Mouse (Mus musculus) hindbrain, embryonic 13.5 days (tissue): ENCODE measurements around the gene Gm10300. TPM values are rescaled to one million over a fixed set of nuclear protein-coding genes. Genes with fewer than 3 reads are reported as not detected.

Experiments
- ATAC-seq: fragments of 200-750 bp; cut with Nextera tagmentation; 2 replicates; pipeline ENCODE4 v1.8.0; 2017; ENCODE audit warnings: moderate TSS enrichment; ENCODE audit not compliant: low FRiP score
- H3K27ac ChIP-seq: fragments of 300-500 bp; sonication (generic); 2 replicates; pipeline ENCODE4 v1.5.1; 2015; ENCODE audit warnings: inconsistent platforms, mild to moderate bottlenecking, moderate library complexity
- H3K27me3 ChIP-seq: fragments of 300-500 bp; sonication (generic); 2 replicates; pipeline ENCODE4 v1.6.1; 2015; ENCODE audit warnings: mild to moderate bottlenecking, inconsistent platforms
- H3K36me3 ChIP-seq: fragments of 300-500 bp; sonication (generic); 2 replicates; pipeline ENCODE4 v1.6.1; 2015; ENCODE audit warnings: mild to moderate bottlenecking, inconsistent platforms
- H3K4me1 ChIP-seq: fragments of 300-500 bp; sonication (generic); replicated peaks from 2 replicates; pipeline ENCODE4 v1.6.1; 2015; ENCODE audit warnings: inconsistent platforms
- H3K4me2 ChIP-seq: fragments of 300-500 bp; sonication (generic); 2 replicates; pipeline ENCODE4 v1.6.1; 2015; ENCODE audit warnings: inconsistent platforms, mild to moderate bottlenecking, moderate library complexity
- H3K4me3 ChIP-seq: fragments of 300-500 bp; sonication (generic); 2 replicates; pipeline ENCODE4 v1.5.1; 2015; ENCODE audit warnings: mild to moderate bottlenecking, inconsistent platforms
- H3K9ac ChIP-seq: fragments of 300-500 bp; sonication (generic); 2 replicates; pipeline ENCODE4 v1.6.1; 2015; ENCODE audit warnings: mild to moderate bottlenecking, inconsistent platforms
- H3K9me3 ChIP-seq: fragments of 300-500 bp; sonication (generic); 2 replicates; pipeline ENCODE4 v1.6.1; 2016; ENCODE audit warnings: inconsistent platforms
- WGBS: fragments of 180-500 bp; shearing (Covaris S2); methylation state at CpG from one replicate; pipeline ENCODE4 v1.1.7; 2015; 5-methylcytosine and 5-hydroxymethylcytosine counted together
- polyA plus RNA-seq: library from polyadenylated mRNA; unstranded; fragments of >200 nt; fragmentation: Nextera tagmentation; extraction: Ambion mirVana; gene quantifications from 2 replicates; pipeline ENCODE4 v1.2.1, GENCODE M21; 2015

Gene Gm10300
- polyA plus RNA-seq, 1 experiment from 2014 or later: not detected

DNA sequence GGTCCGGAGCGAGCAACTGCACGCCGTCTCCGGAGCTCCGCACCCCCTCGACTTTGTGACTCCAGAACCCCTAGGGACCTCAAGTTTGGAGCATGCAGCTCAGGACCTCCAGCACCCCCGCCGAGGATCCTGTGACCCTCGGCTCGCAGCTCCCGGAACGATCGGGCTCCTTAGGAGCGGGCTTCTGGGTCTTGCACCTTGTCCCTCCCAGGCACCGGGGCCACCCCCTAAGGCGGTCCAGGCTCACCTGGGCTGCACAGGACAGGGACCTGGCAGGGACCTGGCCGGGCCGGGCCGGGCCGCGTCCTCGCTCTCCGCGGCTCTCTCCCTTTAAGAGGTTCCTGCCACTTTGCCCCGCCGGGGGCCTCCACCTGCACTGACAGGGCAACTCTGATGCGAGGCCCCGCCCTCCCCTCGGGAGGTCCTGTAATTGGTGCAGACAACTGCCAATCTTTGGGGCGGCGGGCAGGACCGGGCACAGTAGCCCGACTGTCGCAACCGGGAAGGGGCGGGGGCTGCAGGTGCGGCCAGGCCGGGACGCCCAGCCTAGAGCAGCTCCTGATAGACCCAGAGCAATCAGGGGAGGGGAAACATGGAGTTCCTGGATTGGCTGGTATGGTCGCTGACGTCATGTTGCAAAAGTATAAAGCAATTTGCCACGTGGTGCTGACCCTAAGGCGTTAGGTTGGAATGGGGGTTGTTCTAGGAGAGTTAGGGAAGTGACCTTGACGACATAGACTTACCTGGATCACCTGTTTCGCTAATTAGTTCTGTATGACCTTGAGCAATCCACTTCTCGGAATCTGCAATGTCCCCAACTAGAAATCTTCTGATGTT lies 654 bp downstream of the Gm10300 start, which contains the start of gene Epb41:
TSS of gene Epb41 (minus strand) at position 389 of the 837 bp plus-strand sequence.
- Histone ChIP-seq H3K9me3 (no peaks in the 10 kb centered on the region), H3K9ac (peak within 1 kb of the TSS; percentile 76), H3K27ac (no peak within 1 kb of the TSS), H3K36me3 (no peaks in the 10 kb centered on the region), H3K4me3 (peak within 1 kb of the TSS; percentile 54), H3K4me1 (peaks cover 13% of the 10 kb centered on the region), H3K27me3 (peaks cover 31% of the 10 kb centered on the region), H3K4me2 (peak within 1 kb of the TSS; percentile 100)
- 2% methylated on average over 47 of the region's 47 CpGs for WGBS
- peak; percentile 94 for ATAC-seq

- H3K4me2 ChIP-seq: peak overlapping the region; percentile 100
- no peak overlapping the region for H3K9ac ChIP-seq
- ATAC-seq: no peak
- H3K9me3 ChIP-seq: no peaks in the 10 kb centered on the region
- peaks cover 13% of the 10 kb centered on the region for H3K4me1 ChIP-seq
- H3K27me3 ChIP-seq: peaks cover 33% of the 10 kb centered on the region
- peak overlapping the region; percentile 54; the same call in 1 of the 2 replicates for H3K4me3 ChIP-seq
- 60% methylated on average over 1 of the region's 1 CpGs for WGBS
- no peak overlapping the region for H3K27ac ChIP-seq
- H3K36me3 ChIP-seq: no peaks in the 10 kb centered on the region
Observed at GRCm38 (mm10) chr4:132075796-132076195, 1.3 kb downstream of the Gm10300 start.

GRCm38 (mm10) chr4:132076480-132077405 lies 2.2 kb downstream of the Gm10300 start:
- H3K27ac ChIP-seq: no peak overlapping the region

GRCm38 (mm10) chr4:132077445-132077844 lies 2.9 kb downstream of the Gm10300 start:
- Histone ChIP-seq H3K4me1 (peaks cover 13% of the 10 kb centered on the region), H3K4me2 (no peak overlapping the region), H3K9ac (no peak overlapping the region), H3K27me3 (peaks cover 33% of the 10 kb centered on the region), H3K4me3 (no peak overlapping the region), H3K9me3 (no peaks in the 10 kb centered on the region), H3K27ac (no peak overlapping the region), H3K36me3 (no peaks in the 10 kb centered on the region)
- WGBS: 71% methylated on average over 7 of the region's 7 CpGs
- ATAC-seq: no peak

More at GRCm38 (mm10) chr4:132076480-132077405, 2.2 kb downstream of the Gm10300 start:
- Histone ChIP-seq H3K9ac (no peak overlapping the region), H3K4me3 (no peak overlapping the region), H3K4me2 (no peak overlapping the region), H3K4me1 (peaks cover 13% of the 10 kb centered on the region), H3K9me3 (no peaks in the 10 kb centered on the region), H3K27me3 (peaks cover 33% of the 10 kb centered on the region), H3K36me3 (no peaks in the 10 kb centered on the region)
- ATAC-seq: no peak
- WGBS: 34% methylated on average over 20 of the region's 20 CpGs

- no peak for ATAC-seq
- H3K9me3 ChIP-seq: no peaks in the 10 kb centered on the region
- no peak overlapping the region for H3K9ac ChIP-seq
- H3K4me3 ChIP-seq: no peak overlapping the region
- no peak overlapping the region for H3K4me2 ChIP-seq
- H3K27ac ChIP-seq: no peak overlapping the region
- H3K36me3 ChIP-seq: no peaks in the 10 kb centered on the region
- WGBS: 62% methylated on average over 7 of the region's 7 CpGs
- peaks cover 13% of the 10 kb centered on the region for H3K4me1 ChIP-seq
- H3K27me3 ChIP-seq: peaks cover 25% of the 10 kb centered on the region
Observed at GRCm38 (mm10) chr4:132078296-132078714, 3.8 kb downstream of the Gm10300 start.

DNA sequence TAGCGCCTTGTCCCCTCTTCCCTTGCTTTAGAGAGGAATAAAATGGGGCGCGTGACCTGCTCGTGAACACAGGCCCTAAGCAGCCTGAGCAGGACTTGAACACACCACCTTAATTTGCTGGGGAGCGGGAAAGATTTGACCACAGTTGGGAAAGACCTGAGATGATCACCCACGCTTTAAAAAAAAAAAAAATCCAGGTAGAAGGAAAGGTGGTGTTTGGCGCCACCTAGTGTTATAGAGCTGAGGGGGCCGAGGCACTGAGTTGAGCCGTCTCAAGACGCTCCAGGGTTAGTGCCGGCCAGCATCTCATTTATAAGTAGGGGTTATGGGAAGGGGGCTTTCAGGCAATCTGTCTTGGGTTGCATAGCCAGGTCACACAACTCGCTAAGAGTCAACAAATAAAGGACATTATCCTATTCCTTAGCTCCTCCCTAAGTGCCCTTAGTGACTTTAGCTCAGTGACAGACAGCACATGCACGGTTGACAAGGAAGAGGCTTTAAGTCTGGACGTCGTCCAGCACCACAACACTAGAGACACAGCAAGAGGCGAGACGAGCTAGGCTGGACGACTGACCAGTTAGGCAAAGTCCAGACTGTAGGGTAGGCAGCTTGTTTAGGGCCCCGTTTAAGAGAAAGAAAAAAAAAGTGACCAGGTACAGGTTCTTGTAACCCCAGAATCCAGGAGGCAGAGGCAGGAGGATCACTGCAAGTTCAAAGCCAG lies 5.2 kb downstream of the Gm10300 start:
- Histone ChIP-seq H3K4me1 (peaks cover 9% of the 10 kb centered on the region), H3K4me2 (no peak overlapping the region), H3K9ac (no peak overlapping the region), H3K27me3 (peaks cover 22% of the 10 kb centered on the region), H3K27ac (no peak overlapping the region), H3K4me3 (no peak overlapping the region), H3K36me3 (no peaks in the 10 kb centered on the region), H3K9me3 (no peaks in the 10 kb centered on the region)
- WGBS: 16% methylated on average over 19 of the region's 19 CpGs
- no peak for ATAC-seq

GRCm38 (mm10) chr4:132080492-132080983 lies 6.0 kb downstream of the Gm10300 start:
- no peak overlapping the region for H3K27ac ChIP-seq
- H3K9ac ChIP-seq: no peak overlapping the region
- 0 out of 2 replicates have a peak, but pooled peaks cover 7% of the 10 kb centered on the region for H3K4me1 ChIP-seq
- WGBS: 70% methylated on average over 4 of the region's 4 CpGs
- ATAC-seq: no peak
- H3K4me2 ChIP-seq: no peak overlapping the region
- no peak overlapping the region for H3K4me3 ChIP-seq
- H3K9me3 ChIP-seq: no peaks in the 10 kb centered on the region
- peaks cover 22% of the 10 kb centered on the region for H3K27me3 ChIP-seq
- H3K36me3 ChIP-seq: no peaks in the 10 kb centered on the region

DNA sequence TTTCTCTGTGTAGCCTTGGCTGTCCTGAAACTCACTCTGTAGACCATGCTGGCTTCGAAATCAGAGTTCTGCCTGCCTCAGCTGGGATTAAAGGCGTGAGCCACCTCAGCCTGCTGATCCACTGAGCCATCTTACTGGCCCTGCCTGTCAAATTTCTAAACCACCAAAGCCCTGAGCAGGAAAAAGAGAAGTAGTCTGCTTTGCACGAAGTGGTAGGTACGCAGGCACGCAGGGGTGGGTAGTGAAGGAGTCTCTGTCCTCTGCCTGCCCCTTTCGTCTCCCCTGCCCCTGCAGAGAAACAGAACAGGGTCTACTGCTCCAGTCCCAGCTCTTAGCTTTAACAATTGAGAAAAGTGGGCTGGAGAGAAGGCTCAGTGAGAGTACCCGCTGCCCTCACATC lies 10.6 kb downstream of the Gm10300 start:
- Histone ChIP-seq H3K4me2 (no peak overlapping the region), H3K9ac (no peak overlapping the region), H3K27me3 (0 out of 2 replicates have a peak, but pooled peaks cover 3% of the 10 kb centered on the region), H3K27ac (no peak overlapping the region), H3K36me3 (no peaks in the 10 kb centered on the region), H3K9me3 (no peaks in the 10 kb centered on the region), H3K4me1 (0 out of 2 replicates have a peak, but pooled peaks cover 4% of the 10 kb centered on the region), H3K4me3 (no peak overlapping the region)
- no peak for ATAC-seq
- WGBS: 90% methylated on average over 7 of the region's 7 CpGs

DNA sequence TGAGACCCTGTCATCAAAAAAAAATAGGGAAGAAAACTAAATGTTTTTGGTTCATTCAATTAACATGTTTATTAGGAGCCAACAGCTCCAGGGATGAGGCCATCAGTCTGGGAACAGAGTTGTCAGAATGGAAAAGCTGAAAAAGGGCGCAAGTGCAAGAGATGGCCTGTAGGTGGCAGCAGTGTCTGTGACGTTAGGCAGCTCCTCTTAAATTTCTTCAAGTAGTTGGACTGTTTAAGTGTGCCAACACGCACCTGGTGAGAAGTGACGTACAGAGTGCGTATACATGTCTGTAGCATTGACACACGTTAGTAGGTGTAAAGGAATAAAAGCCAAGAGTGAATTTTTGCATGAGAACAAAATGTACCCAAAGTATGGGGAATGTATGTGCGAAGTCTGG lies 14.4 kb downstream of the Gm10300 start:
- Histone ChIP-seq H3K4me1 (0 out of 2 replicates have a peak, but pooled peaks cover 3% of the 10 kb centered on the region), H3K4me3 (no peak overlapping the region), H3K9me3 (no peaks in the 10 kb centered on the region), H3K36me3 (no peaks in the 10 kb centered on the region), H3K27ac (no peak overlapping the region), H3K9ac (no peak overlapping the region), H3K4me2 (no peak overlapping the region), H3K27me3 (no peaks in the 10 kb centered on the region)
- 23% methylated on average over 7 of the region's 7 CpGs for WGBS
- ATAC-seq: no peak

DNA sequence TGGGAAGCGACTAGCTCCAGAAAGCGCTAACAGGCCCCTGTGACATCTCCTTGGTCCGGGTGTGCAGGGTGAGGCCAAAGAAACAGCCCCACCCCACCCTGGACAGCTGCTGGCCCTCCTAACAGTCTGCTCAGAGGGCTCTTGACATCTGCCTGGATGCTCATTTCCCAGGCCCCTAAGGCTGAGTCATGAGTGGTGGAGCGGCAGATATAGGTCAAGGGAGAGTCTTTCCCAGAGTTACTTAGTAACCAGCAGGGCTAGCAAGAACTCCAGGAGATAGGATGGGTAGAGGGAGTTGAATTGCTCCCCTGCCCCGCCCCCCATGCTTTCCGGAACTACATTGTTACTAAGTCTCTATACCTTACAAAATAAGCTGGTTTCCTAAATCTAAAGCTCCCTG lies 18.6 kb downstream of the Gm10300 start:
- no peaks in the 10 kb centered on the region for H3K9me3 ChIP-seq
- no peak overlapping the region for H3K27ac ChIP-seq
- no peak overlapping the region for H3K9ac ChIP-seq
- no peaks in the 10 kb centered on the region for H3K36me3 ChIP-seq
- no peak for ATAC-seq
- H3K27me3 ChIP-seq: no peaks in the 10 kb centered on the region
- no peaks in the 10 kb centered on the region for H3K4me1 ChIP-seq
- 69% methylated on average over 6 of the region's 6 CpGs for WGBS
- H3K4me2 ChIP-seq: no peak overlapping the region
- H3K4me3 ChIP-seq: no peak overlapping the region

DNA sequence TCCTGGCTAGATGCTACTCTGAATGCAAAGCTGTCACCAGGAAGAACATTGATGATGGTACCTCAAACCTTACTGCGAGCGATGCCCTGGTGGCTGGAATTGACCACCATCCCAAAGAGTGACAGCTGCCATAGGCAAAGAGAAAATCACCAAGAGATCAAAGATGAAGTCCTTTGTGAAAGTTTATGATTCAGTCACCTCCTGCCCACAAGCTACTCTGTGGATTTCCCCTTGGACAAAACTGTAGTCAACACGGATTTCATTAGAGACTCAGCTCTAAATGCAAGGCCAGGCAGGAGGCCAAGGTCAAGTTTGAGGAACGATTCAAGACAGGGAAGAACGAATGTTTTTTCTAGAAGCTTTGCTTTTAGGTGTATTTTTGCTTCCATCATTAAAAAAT lies 19.4 kb downstream of the Gm10300 start:
- Histone ChIP-seq H3K9me3 (no peaks in the 10 kb centered on the region), H3K27ac (no peak overlapping the region), H3K27me3 (no peaks in the 10 kb centered on the region), H3K4me1 (no peaks in the 10 kb centered on the region), H3K36me3 (no peaks in the 10 kb centered on the region), H3K9ac (no peak overlapping the region), H3K4me3 (no peak overlapping the region), H3K4me2 (no peak overlapping the region)
- no peak for ATAC-seq
- 88% methylated on average over 5 of the region's 5 CpGs for WGBS
